Mouse (Mus musculus) brain, adult 2 months (tissue): ENCODE results near the gene Tfec.
A peak's percentile ranks its signal among the peaks of the same experiment; 100 is the strongest.

Experiments
- DNase-seq: peaks from one replicate; pipeline ENCODE4 v3.0.0; 2011; ENCODE audit warnings: low read depth, low spot score

Tfec gene

GRCm38 (mm10) chr6:16898251-16898862 lies at the start of gene Tfec:
Gene Tfec, minus strand, starts transcription at chr6:16898441.
- DNase-seq: no peak

GRCm38 (mm10) chr6:16947837-16948236 lies 49.6 kb upstream of the Tfec start:
- no peak for DNase-seq

GRCm38 (mm10) chr6:16943513-16943912 lies 45.3 kb upstream of the Tfec start:
- DNase-seq: no peak

GRCm38 (mm10) chr6:16942433-16942832 lies 44.2 kb upstream of the Tfec start:
- DNase-seq: no peak

GRCm38 (mm10) chr6:16931059-16931458 lies 32.8 kb upstream of the Tfec start:
- DNase-seq: no peak

- DNase-seq: no peak
These were observed 21.9 kb upstream of the Tfec start for GRCm38 (mm10) chr6:16920111-16920656.

GRCm38 (mm10) chr6:16891819-16892218 lies 6.4 kb downstream of the Tfec start:
- no peak for DNase-seq

GRCm38 (mm10) chr6:16883537-16884307 lies 14.5 kb downstream of the Tfec start:
- no peak for DNase-seq

GRCm38 (mm10) chr6:16874021-16874542 lies 24.2 kb downstream of the Tfec start:
- no peak for DNase-seq

- DNase-seq: no peak
These were observed 28.2 kb downstream of the Tfec start for GRCm38 (mm10) chr6:16870067-16870466.

- DNase-seq: no peak
These were observed 29.9 kb downstream of the Tfec start for GRCm38 (mm10) chr6:16868314-16868713.

- DNase-seq: no peak
These were observed 35.3 kb downstream of the Tfec start for GRCm38 (mm10) chr6:16862753-16863508.

- no peak for DNase-seq
These were observed 36.2 kb downstream of the Tfec start for GRCm38 (mm10) chr6:16862050-16862449.

- no peak for DNase-seq
These were observed 42.2 kb downstream of the Tfec start for GRCm38 (mm10) chr6:16855879-16856545.

GRCm38 (mm10) chr6:16854977-16855376 lies 43.3 kb downstream of the Tfec start:
- no peak for DNase-seq

GRCm38 (mm10) chr6:16846521-16846920 lies 51.7 kb downstream of the Tfec start:
- DNase-seq: no peak

GRCm38 (mm10) chr6:16835631-16836030 lies 62.6 kb downstream of the Tfec start:
- no peak for DNase-seq

GRCm38 (mm10) chr6:16828304-16828703 lies 69.9 kb downstream of the Tfec start:
- no peak for DNase-seq

GRCm38 (mm10) chr6:16821985-16822384 lies 76.3 kb downstream of the Tfec start:
- DNase-seq: no peak

GRCm38 (mm10) chr6:16806302-16806701 lies 91.9 kb downstream of the Tfec start:
- no peak for DNase-seq

GRCm38 (mm10) chr6:16797669-16798068 lies 100.6 kb downstream of the Tfec start:
- peak; percentile 60 for DNase-seq
